Mouse (Mus musculus) MEL (cell line): ENCODE data around the gene Zmynd10. TPM values are rescaled to one million over a fixed set of nuclear protein-coding genes. Genes with fewer than 3 reads are reported as not detected.

Experiments
- DNase-seq: peaks from one replicate; pipeline ENCODE4 v3.0.0; 2011; ENCODE audit warnings: low read depth, low spot score
- H3K27ac ChIP-seq: 2 replicates; pipeline ENCODE4 v1.5.1; 2012; ENCODE audit warnings: low read depth, mild to moderate bottlenecking, control low read depth, low read length, moderate library complexity; ENCODE audit not compliant: control insufficient read depth
- H3K27me3 ChIP-seq, 2 experiments: fragments of 150-350 bp in 1 of 2; sonication (generic) in 1 of 2; 2 replicates each; pipeline ENCODE4 v1.6.1; 2012; ENCODE audit warnings: low read length in 2 of 2, mild to moderate bottlenecking in 2 of 2, improper control_type of control experiment in 1 of 2, moderate library complexity in 1 of 2; ENCODE audit not compliant: insufficient read depth in 2 of 2, control insufficient read depth in 1 of 2
- H3K36me3 ChIP-seq, 2 experiments: 2 replicates each; pipeline ENCODE4 v1.6.1; 2012 to 2014; ENCODE audit warnings: low read length in 2 of 2, improper control_type of control experiment in 1 of 2, inconsistent platforms in 1 of 2, mild to moderate bottlenecking in 1 of 2; ENCODE audit not compliant: insufficient read depth in 2 of 2, control insufficient read depth in 1 of 2
- H3K4me1 ChIP-seq, 2 experiments: fragments of 150-350 bp in 1 of 2; sonication (generic) in 1 of 2; 2 replicates each; pipeline ENCODE4 v1.6.1; 2012; ENCODE audit warnings: low read length in 2 of 2, improper control_type of control experiment in 1 of 2, mild to moderate bottlenecking in 1 of 2; ENCODE audit not compliant: insufficient read depth in 2 of 2, control insufficient read depth in 1 of 2
- H3K4me3 ChIP-seq, 2 experiments: fragments of 150-350 bp in 1 of 2; sonication (generic) in 1 of 2; 2 replicates each; pipeline ENCODE4 v1.5.1; 2012; ENCODE audit warnings: low read depth in 2 of 2, low read length in 2 of 2, mild to moderate bottlenecking in 2 of 2, moderate library complexity in 2 of 2, control low read depth in 1 of 2, improper control_type of control experiment in 1 of 2; ENCODE audit not compliant: control insufficient read depth in 1 of 2, insufficient read depth in 1 of 2
- H3K79me2 ChIP-seq: 2 replicates; pipeline ENCODE4 v1.6.1; 2012; ENCODE audit warnings: mild to moderate bottlenecking, low read length, moderate library complexity; ENCODE audit not compliant: control insufficient read depth, poor library complexity, insufficient read depth
- H3K9ac ChIP-seq: 2 replicates; pipeline ENCODE4 v1.6.1; 2012; ENCODE audit warnings: low read depth, mild to moderate bottlenecking, control low read depth, low read length, moderate library complexity; ENCODE audit not compliant: control insufficient read depth, poor library complexity, severe bottlenecking
- H3K9me3 ChIP-seq: fragments of 150-350 bp; sonication (generic); replicated peaks from 2 replicates; pipeline ENCODE4 v1.6.1; 2012; ENCODE audit warnings: mild to moderate bottlenecking, low read length, improper control_type of control experiment, moderate library complexity; ENCODE audit not compliant: insufficient read depth
- BHLHE40 ChIP-seq: IDR thresholded peaks from 2 replicates; pipeline ENCODE4 v1.6.1; 2012; ENCODE audit warnings: low read depth, mild to moderate bottlenecking, inconsistent platforms, low read length, improper control_type of control experiment, borderline replicate concordance
- CHD1 ChIP-seq: IDR thresholded peaks from 2 replicates; pipeline ENCODE4 v1.6.1; 2012; ENCODE audit warnings: low read depth, mild to moderate bottlenecking, inconsistent platforms, low read length, improper control_type of control experiment
- CHD2 ChIP-seq: IDR thresholded peaks from 2 replicates; pipeline ENCODE4 v1.6.1; 2011; ENCODE audit warnings: low read length, improper control_type of control experiment
- CTCF ChIP-seq, 3 experiments: IDR thresholded peaks in 2 of 3; conservative IDR thresholded peaks in 1 of 3; 2 replicates each; pipeline ENCODE4 v1.5.1; 2011 to 2012; ENCODE audit warnings: low read length in 3 of 3, low read depth in 2 of 3, mild to moderate bottlenecking in 2 of 3, improper control_type of control experiment in 1 of 3, inconsistent platforms in 1 of 3, mixed read lengths in 1 of 3, moderate library complexity in 1 of 3; ENCODE audit not compliant: control insufficient read depth in 1 of 3, insufficient read depth in 1 of 3, poor library complexity in 1 of 3, severe bottlenecking in 1 of 3
- E2F4 ChIP-seq: IDR thresholded peaks from 2 replicates; pipeline ENCODE4 v1.6.1; 2011; ENCODE audit warnings: low read depth, low read length, improper control_type of control experiment, borderline replicate concordance
- JUND ChIP-seq: IDR thresholded peaks from 2 replicates; pipeline ENCODE4 v1.6.1; 2011; ENCODE audit warnings: low read depth, mild to moderate bottlenecking, improper control_type of control experiment, low read length
- KAT2A ChIP-seq: conservative IDR thresholded peaks from 2 replicates; pipeline ENCODE4 v1.6.1; 2012; ENCODE audit warnings: low read depth, low read length, improper control_type of control experiment, inconsistent platforms
- MAFK ChIP-seq: IDR thresholded peaks from 2 replicates; pipeline ENCODE4 v1.6.1; 2011; ENCODE audit warnings: low read depth, mild to moderate bottlenecking, low read length, improper control_type of control experiment, borderline replicate concordance
- MAZ ChIP-seq: IDR thresholded peaks from 2 replicates; pipeline ENCODE4 v1.6.1; 2012; ENCODE audit warnings: low read depth, mild to moderate bottlenecking, inconsistent platforms, low read length, improper control_type of control experiment
- MXI1 ChIP-seq: IDR thresholded peaks from 2 replicates; pipeline ENCODE4 v1.6.1; 2011; ENCODE audit warnings: mild to moderate bottlenecking, low read depth, low read length, improper control_type of control experiment
- MYC ChIP-seq: IDR thresholded peaks from 2 replicates; pipeline ENCODE4 v1.6.1; 2011; ENCODE audit warnings: low read depth, mild to moderate bottlenecking, low read length, improper control_type of control experiment, moderate library complexity
- NELFE ChIP-seq: IDR thresholded peaks from 2 replicates; pipeline ENCODE4 v1.6.1; 2011; ENCODE audit warnings: low read depth, low read length, improper control_type of control experiment
- NRF1 ChIP-seq: IDR thresholded peaks from 2 replicates; pipeline ENCODE4 v1.6.1; 2014; ENCODE audit warnings: low read depth, mild to moderate bottlenecking, inconsistent platforms, low read length, improper control_type of control experiment, moderate library complexity; ENCODE audit not compliant: poor library complexity, insufficient read depth, severe bottlenecking
- POLR2A ChIP-seq, 2 experiments: IDR thresholded peaks; 2 replicates each; pipeline ENCODE4 v1.6.1; 2011 to 2012; ENCODE audit warnings: low read length in 2 of 2, mild to moderate bottlenecking in 2 of 2, control low read depth in 1 of 2, improper control_type of control experiment in 1 of 2, low read depth in 1 of 2, moderate library complexity in 1 of 2; ENCODE audit not compliant: control insufficient read depth in 1 of 2, insufficient read depth in 1 of 2, poor library complexity in 1 of 2
- POLR2AphosphoS2 ChIP-seq: IDR thresholded peaks from 2 replicates; pipeline ENCODE4 v1.6.1; 2011; ENCODE audit warnings: low read length, improper control_type of control experiment
- POLR2AphosphoS5 ChIP-seq: IDR thresholded peaks from 2 replicates; pipeline ENCODE4 v1.6.1; 2012; ENCODE audit warnings: low read depth, borderline replicate concordance, mild to moderate bottlenecking, inconsistent platforms, low read length, moderate library complexity, mixed read lengths
- TAL1 ChIP-seq: IDR thresholded peaks from 2 replicates; pipeline ENCODE4 v1.6.1; 2012; ENCODE audit warnings: mild to moderate bottlenecking, inconsistent platforms, low read length, moderate library complexity, mixed read lengths
- TBP ChIP-seq: IDR thresholded peaks from 2 replicates; pipeline ENCODE4 v1.8.0; 2011; ENCODE audit warnings: low read depth, low read length, improper control_type of control experiment
- TCF12 ChIP-seq: IDR thresholded peaks from 2 replicates; pipeline ENCODE4 v1.6.1; 2014; ENCODE audit warnings: low read depth, mild to moderate bottlenecking, inconsistent platforms, low read length, improper control_type of control experiment, moderate library complexity
- USF1 ChIP-seq: IDR thresholded peaks from 2 replicates; pipeline ENCODE4 v1.6.1; 2014; ENCODE audit warnings: low read depth, mild to moderate bottlenecking, inconsistent platforms, low read length, improper control_type of control experiment, moderate library complexity
- ZKSCAN1 ChIP-seq: IDR thresholded peaks from 2 replicates; pipeline ENCODE4 v1.6.1; 2012; ENCODE audit warnings: low read depth, mild to moderate bottlenecking, inconsistent platforms, low read length, improper control_type of control experiment, moderate library complexity
- ZNF384 ChIP-seq: IDR thresholded peaks from 2 replicates; pipeline ENCODE4 v1.6.1; 2012; ENCODE audit warnings: low read depth, mild to moderate bottlenecking, inconsistent platforms, low read length, improper control_type of control experiment
- polyA plus RNA-seq, 2 experiments: library from polyadenylated mRNA; stranded (reverse) in 1 of 2; unstranded in 1 of 2; fragments of >175 nt in 1 of 2; fragments of >200 nt in 1 of 2; gene quantifications; 2 replicates each; pipeline versions ENCODE4 v1.2.1 to v1.2.4; 2012; ENCODE audit warnings: low replicate concordance in 2 of 2, low read depth in 1 of 2; ENCODE audit not compliant: insufficient read length in 2 of 2, insufficient read depth in 1 of 2, missing spikeins in 1 of 2
- total RNA-seq: library from RNA; depleted of rRNA; stranded (reverse); fragments of 300-350 nt; gene quantifications from 2 replicates; pipeline ENCODE4 v1.2.3, GENCODE M21; 2012

Gene Zmynd10
- total and polyA plus RNA-seq, 3 experiments: 0.31 to 0.85 TPM; not detected in 1

DNA sequence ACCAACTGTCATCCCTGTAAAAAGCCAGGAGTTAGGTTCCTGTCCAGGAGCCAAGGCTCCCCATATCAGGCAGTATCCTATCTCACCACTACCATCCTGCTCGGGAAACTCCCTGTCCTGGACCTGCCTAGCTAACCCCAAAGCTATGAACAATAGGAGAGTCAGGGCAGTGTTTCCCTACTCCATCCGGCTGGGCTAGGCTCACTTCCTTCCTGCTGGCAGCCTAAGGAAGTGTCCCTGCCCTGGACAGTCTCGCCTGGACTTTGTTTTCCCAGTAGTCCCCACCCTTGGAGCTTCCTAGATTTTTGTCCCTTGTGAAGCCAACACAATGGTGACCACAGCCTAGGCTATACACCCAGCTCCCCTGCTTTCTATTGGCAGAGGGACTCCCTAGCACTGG, 19.8 kb downstream of the Zmynd10 start:
- TF ChIP-seq NELFE: no peak
- no peak for TF ChIP-seq ZNF384
- no peak for TF ChIP-seq ZKSCAN1
- TF ChIP-seq POLR2A (IDR thresholded peaks at IDR 0.05; ENCODE audit: control insufficient read depth in 1 of 2, insufficient read depth in 1 of 2, low read depth in 1 of 2, low read length in 2 of 2, poor library complexity in 1 of 2): no peak
- TF ChIP-seq JUND: no peak
- no peak for TF ChIP-seq TBP
- Histone ChIP-seq H3K9ac (no peak overlapping the region), H3K27ac (no peak overlapping the region), H3K79me2 (peaks cover 23% of the 10 kb centered on the region), H3K9me3 (no peaks in the 10 kb centered on the region), H3K4me3 (no peak overlapping the region), H3K36me3 (peaks cover 0 to 23% of the 10 kb centered on the region in 2 experiments; a peak in 3 of 4 replicates), H3K4me1 (peaks cover 6 to 40% of the 10 kb centered on the region in 2 experiments; a peak in 3 of 4 replicates), H3K27me3 (no peaks in the 10 kb centered on the region)
- DNase-seq: no peak

GRCm38 (mm10) chr9:107567702-107568319, 20.7 kb downstream of the Zmynd10 start, which contains the start of gene Hyal2:
TSS of gene Hyal2 (plus strand) at chr9:107567945.
- H3K79me2 ChIP-seq: peaks cover 23% of the 10 kb centered on the region
- DNase-seq: no peak
- TF ChIP-seq TCF12 (no peak), MAZ (no peak), KAT2A (no peak), CTCF (IDR thresholded peaks at IDR 0.05 in 2 of 3, conservative IDR thresholded peaks at IDR 0.05 in 1 of 3; ENCODE audit: control insufficient read depth in 1 of 3, insufficient read depth in 1 of 3, low read depth in 2 of 3, low read length in 3 of 3, poor library complexity in 1 of 3, severe bottlenecking in 1 of 3) (no peak), USF1 (no peak), MYC (no peak), MAFK (no peak), CHD1 (no peak), E2F4 (no peak), POLR2AphosphoS5 (no peak), ZKSCAN1 (no peak), MXI1 (no peak), POLR2A (IDR thresholded peaks at IDR 0.05; ENCODE audit: control insufficient read depth in 1 of 2, insufficient read depth in 1 of 2, low read depth in 1 of 2, low read length in 2 of 2, poor library complexity in 1 of 2) (no peak), TBP (no peak), NELFE (no peak), TAL1 (no peak), BHLHE40 (no peak), POLR2AphosphoS2 (no peak), NRF1 (no peak), CHD2 (no peak)
- H3K36me3 ChIP-seq: peaks cover 0 to 30% of the 10 kb centered on the region in 2 experiments; a peak in 2 of 4 replicates
- peak within 1 kb of the TSS; percentile 82 for H3K27ac ChIP-seq
- no peaks in the 10 kb centered on the region for H3K27me3 ChIP-seq
- peaks cover 9 to 49% of the 10 kb centered on the region in 2 experiments for H3K4me1 ChIP-seq
- peak within 1 kb of the TSS; percentile 54 to 76 for H3K4me3 ChIP-seq
- H3K9ac ChIP-seq: peak within 1 kb of the TSS; percentile 77
- no peaks in the 10 kb centered on the region for H3K9me3 ChIP-seq
